Mouse (Mus musculus) E14TG2a.4 (cell line): ENCODE results near the gene Rtl6.

Experiments used
- CTCF ChIP-seq: conservative IDR thresholded peaks from 2 replicates; pipeline ENCODE4 v1.5.1; 2014; ENCODE audit warnings: low read length
- NANOG ChIP-seq: IDR thresholded peaks from 2 replicates; pipeline ENCODE4 v1.6.1; 2014; ENCODE audit warnings: borderline replicate concordance, low read length, mixed read lengths
- POU5F1 ChIP-seq: IDR thresholded peaks from 2 replicates; pipeline ENCODE4 v1.6.1; 2014; ENCODE audit warnings: low read length, borderline replicate concordance

GRCm38 (mm10) chr15:84522953-84523689 is 34.5 kb downstream of the Rtl6 start:
- no peak for TF ChIP-seq CTCF
- no peak for TF ChIP-seq NANOG
- no peak for TF ChIP-seq POU5F1
